Mouse (Mus musculus) urinary bladder, adult 2 months (tissue): ENCODE data around the gene Vps26b. TPM values are rescaled to one million over a fixed set of nuclear protein-coding genes. Genes with fewer than 3 reads are reported as not detected.

Experiments
- DNase-seq: peaks from one replicate; pipeline ENCODE4 v3.0.0; 2022; ENCODE audit warnings: low spot score
- polyA plus RNA-seq: library from polyadenylated mRNA; depleted of rRNA; stranded (reverse); fragments of >200 nt; gene quantifications from 2 replicates; pipeline ENCODE4 v1.2.3, GENCODE M21; 2012; rRNA removed

The Vps26b gene
- 35.0 and 38.6 TPM in 2 replicates for polyA plus RNA-seq

GRCm38 (mm10) chr9:27029828-27030762, at the start of gene Vps26b, which contains the start of gene Ncapd3:
Gene Vps26b, minus strand, starts transcription at chr9:27030065.
Gene Ncapd3, plus strand, starts transcription at chr9:27030175.
- peak; percentile 89 for DNase-seq

GRCm38 (mm10) chr9:27075812-27076211, 45.9 kb upstream of the Vps26b start:
- no peak for DNase-seq

- no peak for DNase-seq
Observed at GRCm38 (mm10) chr9:27074677-27075076, 44.8 kb upstream of the Vps26b start.

GRCm38 (mm10) chr9:27070895-27071294, 41.0 kb upstream of the Vps26b start:
- DNase-seq, result no peak

GRCm38 (mm10) chr9:27058341-27058740, 28.5 kb upstream of the Vps26b start:
- no peak for DNase-seq

- no peak for DNase-seq
Observed at GRCm38 (mm10) chr9:27049492-27049891, 19.6 kb upstream of the Vps26b start.

GRCm38 (mm10) chr9:27043892-27044291, 14.0 kb upstream of the Vps26b start:
- DNase-seq, result no peak

GRCm38 (mm10) chr9:27030763-27031100, 867 bp upstream of the Vps26b start:
- no peak for DNase-seq

- peak; percentile 29 for DNase-seq
Observed at GRCm38 (mm10) chr9:27029022-27029827, 640 bp downstream of the Vps26b start.

- no peak for DNase-seq
Observed at GRCm38 (mm10) chr9:27026708-27027107, 3.2 kb downstream of the Vps26b start.

- no peak for DNase-seq
Observed at GRCm38 (mm10) chr9:27023681-27024080, 6.2 kb downstream of the Vps26b start.

- DNase-seq, result no peak
Observed at GRCm38 (mm10) chr9:27018961-27019360, 10.9 kb downstream of the Vps26b start.

GRCm38 (mm10) chr9:27011572-27011971, 18.3 kb downstream of the Vps26b start:
- DNase-seq, result no peak

GRCm38 (mm10) chr9:27009231-27009630, 20.6 kb downstream of the Vps26b start:
- no peak for DNase-seq

- DNase-seq, result no peak
Observed at GRCm38 (mm10) chr9:27006866-27007265, 23.0 kb downstream of the Vps26b start.

- no peak for DNase-seq
Observed at GRCm38 (mm10) chr9:27005933-27006332, 23.9 kb downstream of the Vps26b start.

GRCm38 (mm10) chr9:27005231-27005630, 24.6 kb downstream of the Vps26b start:
- DNase-seq, result no peak

- DNase-seq, result peak; percentile 75
Observed at GRCm38 (mm10) chr9:26999461-27000395, 30.1 kb downstream of the Vps26b start, which contains the start of the genes Acad8 and Thyn1. Gene Acad8, minus strand, starts transcription at chr9:26999566. Gene Thyn1, plus strand, starts transcription at chr9:26999710.

- DNase-seq, result no peak
Observed at GRCm38 (mm10) chr9:26998669-26999460, 31.0 kb downstream of the Vps26b start.

GRCm38 (mm10) chr9:26997501-26997900, 32.4 kb downstream of the Vps26b start:
- no peak for DNase-seq
